Mouse (Mus musculus) forebrain, embryonic 15.5 days (tissue): ENCODE measurements around the gene Rasa3. TPM values are rescaled to one million over a fixed set of nuclear protein-coding genes. Genes with fewer than 3 reads are reported as not detected.

Source experiments
- ATAC-seq: fragments of 200-750 bp; cut with Nextera tagmentation; replicated peaks from 2 replicates; pipeline ENCODE4 v1.8.0; 2017; ENCODE audit warnings: mild to moderate bottlenecking, moderate TSS enrichment, moderate library complexity
- H3K27ac ChIP-seq: fragments of 300-500 bp; sonication (generic); replicated peaks from 2 replicates; pipeline ENCODE4 v1.5.1; 2015; ENCODE audit warnings: mild to moderate bottlenecking, inconsistent platforms
- H3K27me3 ChIP-seq: fragments of 300-500 bp; sonication (generic); 2 replicates; pipeline ENCODE4 v1.6.1; 2015; ENCODE audit warnings: inconsistent platforms
- H3K36me3 ChIP-seq: fragments of 300-500 bp; sonication (generic); 2 replicates; pipeline ENCODE4 v1.6.1; 2015; ENCODE audit warnings: mild to moderate bottlenecking, inconsistent platforms
- H3K4me1 ChIP-seq: fragments of 300-500 bp; sonication (generic); 2 replicates; pipeline ENCODE4 v1.6.1; 2015; ENCODE audit warnings: inconsistent platforms
- H3K4me2 ChIP-seq: fragments of 300-500 bp; sonication (generic); replicated peaks from 2 replicates; pipeline ENCODE4 v1.6.1; 2015; ENCODE audit warnings: mild to moderate bottlenecking, inconsistent platforms
- H3K4me3 ChIP-seq: fragments of 300-500 bp; sonication (generic); 2 replicates; pipeline ENCODE4 v1.5.1; 2015; ENCODE audit warnings: mild to moderate bottlenecking, inconsistent platforms
- H3K9ac ChIP-seq: fragments of 300-500 bp; sonication (generic); replicated peaks from 2 replicates; pipeline ENCODE4 v1.6.1; 2015; ENCODE audit warnings: mild to moderate bottlenecking, inconsistent platforms
- H3K9me3 ChIP-seq: fragments of 300-500 bp; sonication (generic); 2 replicates; pipeline ENCODE4 v1.6.1; 2016; ENCODE audit warnings: inconsistent platforms
- WGBS: fragments of 180-500 bp; shearing (Covaris S2); methylation state at CpG from one replicate; pipeline ENCODE4 v1.1.7; 2015; ENCODE audit warnings: mixed read lengths; 5-methylcytosine and 5-hydroxymethylcytosine counted together
- polyA plus RNA-seq: library from polyadenylated mRNA; unstranded; fragments of >200 nt; fragmentation: Nextera tagmentation; extraction: Ambion mirVana; gene quantifications from 2 replicates; pipeline ENCODE4 v1.2.1, GENCODE M21; 2015

Rasa3 gene
- polyA plus RNA-seq, 1 experiment from 2014 or later = 22.1 TPM

DNA sequence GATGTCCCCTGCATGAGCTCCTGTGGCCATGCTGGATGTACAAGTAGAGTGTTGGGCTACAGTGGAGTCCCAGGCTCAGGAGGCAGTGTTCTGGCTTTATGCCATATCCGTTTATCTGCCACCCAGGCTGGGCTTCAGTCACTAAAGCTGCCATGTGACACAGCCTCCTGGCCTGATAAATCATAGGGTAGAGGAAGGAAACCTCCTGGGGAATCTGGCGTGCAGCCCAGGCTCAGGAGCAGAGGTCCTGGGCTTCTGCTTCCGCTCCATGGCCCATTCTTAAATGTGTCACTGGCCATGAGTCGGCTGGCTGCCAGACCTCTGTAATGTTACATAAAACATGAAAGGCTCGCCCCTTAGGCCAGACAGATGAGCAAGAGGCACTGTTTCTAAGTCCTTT, 146.5 kb downstream of the Rasa3 start:
- H3K9ac ChIP-seq = no peak overlapping the region
- no peaks in the 10 kb centered on the region for H3K27me3 ChIP-seq
- H3K27ac ChIP-seq = peak overlapping the region; percentile 54
- no peaks in the 10 kb centered on the region for H3K36me3 ChIP-seq
- no peak overlapping the region for H3K4me3 ChIP-seq
- H3K4me2 ChIP-seq = no peak overlapping the region
- no peaks in the 10 kb centered on the region for H3K9me3 ChIP-seq
- peak; percentile 75 for ATAC-seq
- WGBS = 15% methylated on average over 5 of the region's 5 CpGs
- peaks cover 24% of the 10 kb centered on the region for H3K4me1 ChIP-seq

DNA sequence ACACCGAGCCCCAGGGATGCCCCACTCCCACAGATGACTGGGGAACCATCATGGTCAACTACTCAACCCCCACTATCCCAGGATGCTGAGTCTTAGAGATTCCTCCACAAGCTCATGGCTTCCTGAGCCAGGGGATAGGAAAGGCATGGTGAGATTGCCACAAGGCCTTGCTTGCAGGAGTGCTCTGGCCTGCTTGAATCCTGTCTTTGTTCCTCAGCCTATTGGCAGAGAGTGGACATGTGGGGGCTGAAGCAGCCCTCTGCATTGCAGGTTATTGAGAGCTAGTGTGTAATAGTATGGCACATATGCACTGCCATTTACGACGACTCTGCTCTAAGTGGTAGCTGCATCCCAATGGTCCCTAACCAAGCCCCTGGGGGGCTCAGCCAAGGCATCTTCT, 147.0 kb downstream of the Rasa3 start:
- Histone ChIP-seq H3K9ac (no peak overlapping the region), H3K4me1 (peaks cover 24% of the 10 kb centered on the region), H3K27ac (peak overlapping the region; percentile 54), H3K27me3 (no peaks in the 10 kb centered on the region), H3K4me3 (no peak overlapping the region), H3K4me2 (no peak overlapping the region), H3K9me3 (no peaks in the 10 kb centered on the region), H3K36me3 (no peaks in the 10 kb centered on the region)
- 78% methylated on average over 3 of the region's 3 CpGs for WGBS
- ATAC-seq = no peak; the same call in 1 of the 2 replicates

DNA sequence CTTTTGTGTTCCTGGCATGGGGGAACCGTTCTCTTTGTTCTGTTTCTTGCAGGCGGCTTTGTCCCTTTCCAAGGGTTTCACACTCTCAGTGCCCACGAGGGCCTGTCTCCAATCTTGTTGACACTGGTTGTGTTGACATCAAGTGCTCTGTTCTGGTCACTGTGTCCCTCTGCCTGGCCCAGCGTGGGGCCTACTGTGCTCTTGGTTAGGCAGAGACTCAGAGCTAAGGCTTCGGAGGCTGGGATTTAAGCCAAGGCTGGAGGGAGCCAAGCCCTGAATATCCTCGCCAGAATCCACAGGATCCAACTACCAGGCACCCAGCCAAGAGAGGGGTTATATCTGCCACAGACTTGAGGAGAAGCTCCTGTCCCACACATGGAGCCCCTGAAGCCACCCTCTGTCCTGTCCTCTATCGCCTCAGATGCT, 147.5 kb downstream of the Rasa3 start:
- ATAC-seq = peak; percentile 70
- WGBS = 35% methylated on average over 7 of the region's 7 CpGs

DNA sequence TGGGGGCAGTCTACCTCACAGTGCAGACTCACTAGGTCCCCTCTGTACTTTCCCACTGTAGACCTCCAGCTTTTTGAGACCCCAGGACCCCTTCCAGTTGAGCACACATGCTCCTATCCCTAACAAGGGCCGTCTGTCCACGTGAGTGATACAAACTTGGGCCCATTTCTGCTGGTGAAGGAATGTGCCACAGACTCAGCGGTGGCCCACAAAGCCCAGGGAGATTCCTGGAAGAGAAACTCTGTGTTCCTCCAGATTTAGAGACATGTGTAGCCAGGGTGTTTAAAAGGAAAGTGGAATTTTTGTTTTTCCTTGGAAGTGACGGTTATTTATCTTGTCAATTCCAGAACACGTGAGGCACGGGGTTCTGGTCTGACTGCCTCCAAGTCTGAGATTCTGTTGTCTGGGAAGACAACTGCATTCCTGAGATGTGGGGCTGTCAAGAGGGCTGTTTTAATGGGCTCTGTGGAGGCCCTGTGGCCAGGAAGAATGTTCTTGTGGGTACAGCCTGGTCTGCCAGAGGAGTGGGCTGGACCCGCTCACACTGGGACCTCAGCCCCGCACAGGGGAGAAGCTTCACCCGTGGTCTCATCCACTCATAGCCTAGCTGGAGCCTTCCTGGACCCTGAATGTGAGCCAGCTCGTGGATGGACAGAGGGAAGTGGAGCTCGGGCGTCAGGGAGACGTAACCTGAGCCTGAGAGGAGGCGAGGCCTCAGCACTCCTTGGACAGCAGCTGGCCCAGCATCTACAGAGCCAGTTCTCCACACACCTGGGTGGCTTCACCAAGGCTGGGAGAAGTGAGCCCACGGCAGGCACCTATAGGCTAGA, 148.2 kb downstream of the Rasa3 start:
- Histone ChIP-seq H3K36me3 (no peaks in the 10 kb centered on the region), H3K27ac (no peak overlapping the region), H3K27me3 (no peaks in the 10 kb centered on the region), H3K4me3 (no peak overlapping the region), H3K4me1 (peaks cover 24% of the 10 kb centered on the region), H3K9ac (no peak overlapping the region), H3K9me3 (no peaks in the 10 kb centered on the region), H3K4me2 (no peak overlapping the region)
- WGBS = 73% methylated on average over 15 of the region's 15 CpGs
- ATAC-seq = peak; percentile 15

More for the DNA sequence above, 147.5 kb downstream of the Rasa3 start:
- no peaks in the 10 kb centered on the region for H3K9me3 ChIP-seq
- no peak overlapping the region for H3K9ac ChIP-seq
- peaks cover 24% of the 10 kb centered on the region for H3K4me1 ChIP-seq
- H3K4me3 ChIP-seq = no peak overlapping the region
- H3K4me2 ChIP-seq = no peak overlapping the region
- no peaks in the 10 kb centered on the region for H3K27me3 ChIP-seq
- H3K27ac ChIP-seq = peak overlapping the region; percentile 54
- H3K36me3 ChIP-seq = no peaks in the 10 kb centered on the region

DNA sequence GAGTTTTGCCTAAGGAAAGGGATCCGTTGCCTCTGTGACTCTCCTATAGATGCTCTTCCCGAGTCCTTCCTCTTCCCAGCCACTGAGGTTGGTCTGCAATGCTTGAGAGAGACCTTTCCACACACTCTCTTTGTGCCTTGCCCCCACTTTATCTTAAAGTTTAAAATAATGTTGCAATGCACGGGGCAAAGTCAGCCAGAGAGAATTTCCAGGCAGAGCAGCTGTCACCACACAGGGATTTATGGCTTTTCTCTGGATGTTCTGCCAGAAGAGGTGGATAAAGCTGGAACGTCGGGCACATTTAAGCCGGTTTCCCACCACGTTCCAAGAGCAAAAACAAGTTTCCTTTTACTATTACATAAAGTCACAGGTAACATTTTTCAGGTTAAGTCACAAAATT, 156.0 kb downstream of the Rasa3 start:
- H3K36me3 ChIP-seq = no peaks in the 10 kb centered on the region
- no peak overlapping the region for H3K4me3 ChIP-seq
- no peaks in the 10 kb centered on the region for H3K4me1 ChIP-seq
- no peak overlapping the region for H3K4me2 ChIP-seq
- no peaks in the 10 kb centered on the region for H3K9me3 ChIP-seq
- no peak overlapping the region for H3K9ac ChIP-seq
- no peaks in the 10 kb centered on the region for H3K27me3 ChIP-seq
- H3K27ac ChIP-seq = no peak overlapping the region
- ATAC-seq = no peak
- WGBS = 80% methylated on average over 7 of the region's 7 CpGs

DNA sequence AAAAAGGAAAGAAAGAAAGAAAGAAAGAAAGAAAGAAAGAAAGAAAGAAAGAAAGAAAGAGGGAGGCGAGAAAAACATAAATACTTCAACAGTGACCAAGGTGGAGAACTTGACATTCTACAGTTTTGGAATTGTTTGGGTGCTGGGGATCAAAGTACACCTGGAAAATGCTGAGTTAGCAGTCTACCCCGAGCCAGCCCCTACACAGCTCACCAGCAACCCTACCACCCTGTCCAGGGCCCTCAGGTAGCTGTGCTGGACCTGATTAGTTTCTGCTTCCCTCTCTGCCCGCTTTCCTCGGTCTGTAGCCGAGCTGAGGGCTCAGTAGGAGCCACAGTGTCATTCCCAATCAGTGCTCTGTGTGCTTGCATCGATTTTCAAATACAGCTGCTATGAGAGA, 157.1 kb downstream of the Rasa3 start:
- Histone ChIP-seq H3K4me2 (no peak overlapping the region), H3K4me1 (no peaks in the 10 kb centered on the region), H3K36me3 (no peaks in the 10 kb centered on the region), H3K27ac (no peak overlapping the region), H3K27me3 (no peaks in the 10 kb centered on the region), H3K4me3 (no peak overlapping the region), H3K9ac (no peak overlapping the region), H3K9me3 (no peaks in the 10 kb centered on the region)
- 66% methylated on average over 6 of the region's 6 CpGs for WGBS
- no peak for ATAC-seq

DNA sequence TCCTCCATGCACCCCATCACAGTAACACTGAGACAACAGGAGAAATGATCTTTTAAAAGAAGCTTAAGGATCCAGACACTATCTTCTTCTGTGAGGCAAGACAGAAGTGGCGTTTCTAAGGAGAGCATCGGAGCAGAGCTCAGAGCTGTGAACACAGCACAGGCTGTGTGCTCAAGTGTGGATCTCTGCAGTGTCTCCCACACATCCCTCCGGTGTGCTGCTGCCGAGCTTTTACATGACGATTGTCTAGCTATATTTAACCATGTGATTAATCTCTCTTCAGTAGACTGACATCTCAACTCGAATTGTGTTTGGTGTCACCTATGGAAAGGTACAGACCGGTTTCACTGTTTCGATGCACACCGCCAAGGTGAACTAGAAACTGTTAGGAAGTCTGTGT, 157.9 kb downstream of the Rasa3 start:
- H3K36me3 ChIP-seq = no peaks in the 10 kb centered on the region
- 83% methylated on average over 9 of the region's 9 CpGs for WGBS
- no peak for ATAC-seq
- H3K9ac ChIP-seq = no peak overlapping the region
- no peaks in the 10 kb centered on the region for H3K4me1 ChIP-seq
- no peak overlapping the region for H3K27ac ChIP-seq
- no peak overlapping the region for H3K4me2 ChIP-seq
- no peaks in the 10 kb centered on the region for H3K9me3 ChIP-seq
- H3K27me3 ChIP-seq = no peaks in the 10 kb centered on the region
- no peak overlapping the region for H3K4me3 ChIP-seq

DNA sequence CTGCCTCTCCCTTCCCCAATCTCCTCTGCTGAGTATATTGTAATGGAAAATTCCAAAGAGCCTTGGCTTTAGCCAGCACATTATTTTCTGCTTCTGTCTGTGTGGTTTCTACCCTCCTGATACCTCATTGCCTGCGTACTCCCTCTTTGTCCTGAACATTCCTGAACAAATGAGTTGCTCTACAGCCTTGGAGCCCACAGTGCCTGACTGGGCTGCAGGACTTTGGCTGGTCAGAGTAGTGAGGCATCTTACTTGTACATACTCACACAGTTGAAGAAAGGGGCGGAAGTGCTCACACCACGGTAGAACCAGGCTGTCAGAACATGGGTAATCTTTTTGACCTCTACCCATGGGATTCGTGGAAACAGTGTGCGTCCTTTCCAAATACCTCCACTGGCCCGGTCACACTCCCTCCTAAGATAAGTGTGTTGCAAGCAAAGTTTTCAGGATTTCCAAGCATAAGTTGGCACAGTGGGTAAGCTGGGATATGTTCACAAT, 160.1 kb downstream of the Rasa3 start:
- H3K27me3 ChIP-seq = no peaks in the 10 kb centered on the region
- no peak for ATAC-seq
- H3K27ac ChIP-seq = no peak overlapping the region
- H3K36me3 ChIP-seq = no peaks in the 10 kb centered on the region
- 89% methylated on average over 6 of the region's 6 CpGs for WGBS
- no peak overlapping the region for H3K4me3 ChIP-seq
- no peaks in the 10 kb centered on the region for H3K4me1 ChIP-seq
- no peak overlapping the region for H3K4me2 ChIP-seq
- no peak overlapping the region for H3K9ac ChIP-seq
- no peaks in the 10 kb centered on the region for H3K9me3 ChIP-seq

Other genes with a start within 250 kb of the Rasa3 start
- gene Tmem255b, start 242.4 kb downstream of the Rasa3 start, polyA plus RNA-seq = 0.36 TPM in 1 of 2 replicates, not detected in the other
- gene Gas6, start 183.1 kb downstream of the Rasa3 start, polyA plus RNA-seq = 21.1 and 23.3 TPM in 2 replicates
- not detected in 2 replicates for gene 1700029H14Rik, start 115.1 kb downstream of the Rasa3 start, polyA plus RNA-seq
- 0.75 and 1.2 TPM in 2 replicates for gene Cfap97d2, start 28.3 kb upstream of the Rasa3 start, polyA plus RNA-seq
- gene Cdc16, start 80.1 kb upstream of the Rasa3 start, polyA plus RNA-seq = 182 and 187 TPM in 2 replicates
- 43.9 and 46.8 TPM in 2 replicates for gene Upf3a, start 108.0 kb upstream of the Rasa3 start, polyA plus RNA-seq
- not detected in 2 replicates for gene AF366264, start 160.8 kb upstream of the Rasa3 start, polyA plus RNA-seq
- 51.2 and 52.2 TPM in 2 replicates for gene Champ1, start 192.0 kb upstream of the Rasa3 start, polyA plus RNA-seq
- 81.7 and 87.9 TPM in 2 replicates for gene Coprs, start 212.7 kb upstream of the Rasa3 start, polyA plus RNA-seq